Mouse (Mus musculus) cerebellum, adult 2 months (tissue): ENCODE results near the gene Ssx2ip. TPM values are rescaled to one million over a fixed set of nuclear protein-coding genes. Genes with fewer than 3 reads are reported as not detected.
A peak's percentile ranks its signal among the peaks of the same experiment; 100 is the strongest.
"Not testable (repeated sequence)": the region's sequence is repeated elsewhere in the genome, so short reads cannot be mapped to it uniquely, and the experiment has no call there.

Experiments
- DNase-seq, 2 experiments: peaks; one replicate each; pipeline ENCODE4 v3.0.0; 2021
- H3K27ac ChIP-seq: fragments of 200-500 bp; 2 replicates; pipeline ENCODE4 v1.5.1; 2012; ENCODE audit warnings: low read length, control low read depth, inconsistent platforms; ENCODE audit not compliant: insufficient read depth
- H3K27me3 ChIP-seq: fragments of 200-500 bp; 2 replicates; pipeline ENCODE4 v1.6.1; 2012; ENCODE audit warnings: inconsistent platforms, mild to moderate bottlenecking, low read length, moderate library complexity; ENCODE audit not compliant: control insufficient read depth, insufficient read depth
- H3K4me1 ChIP-seq: fragments of 200-500 bp; 2 replicates; pipeline ENCODE4 v1.6.1; 2011; ENCODE audit warnings: low read length; ENCODE audit not compliant: control insufficient read depth, insufficient read depth
- H3K4me3 ChIP-seq: fragments of 200-500 bp; replicated peaks from 2 replicates; pipeline ENCODE3; 2011; ENCODE audit warnings: mild to moderate bottlenecking, low read depth, low read length, control low read depth; ENCODE audit not compliant: insufficient read depth
- CTCF ChIP-seq: fragments of 200-500 bp; IDR thresholded peaks from 2 replicates; pipeline ENCODE4 v1.5.1; 2011; ENCODE audit warnings: low read depth, mild to moderate bottlenecking, control low read depth, low read length, moderate library complexity, borderline replicate concordance; ENCODE audit not compliant: insufficient read depth
- POLR2A ChIP-seq: fragments of 200-500 bp; IDR thresholded peaks from 2 replicates; pipeline ENCODE4 v1.6.1; 2011; ENCODE audit warnings: low read length, control low read depth, borderline replicate concordance; ENCODE audit not compliant: insufficient read depth
- WGBS: fragments of 180-500 bp; shearing (Covaris S2); methylation state at CpG from one replicate; pipeline ENCODE4 v1.1.7; 2018; 5-methylcytosine and 5-hydroxymethylcytosine counted together
- polyA plus RNA-seq: library from polyadenylated mRNA; depleted of rRNA; stranded (reverse); fragments of >200 nt; gene quantifications from 2 replicates; pipeline ENCODE4 v1.2.3, GENCODE M21; 2012

Gene Ssx2ip
- polyA plus RNA-seq, 1 experiment = 33.2 TPM

DNA sequence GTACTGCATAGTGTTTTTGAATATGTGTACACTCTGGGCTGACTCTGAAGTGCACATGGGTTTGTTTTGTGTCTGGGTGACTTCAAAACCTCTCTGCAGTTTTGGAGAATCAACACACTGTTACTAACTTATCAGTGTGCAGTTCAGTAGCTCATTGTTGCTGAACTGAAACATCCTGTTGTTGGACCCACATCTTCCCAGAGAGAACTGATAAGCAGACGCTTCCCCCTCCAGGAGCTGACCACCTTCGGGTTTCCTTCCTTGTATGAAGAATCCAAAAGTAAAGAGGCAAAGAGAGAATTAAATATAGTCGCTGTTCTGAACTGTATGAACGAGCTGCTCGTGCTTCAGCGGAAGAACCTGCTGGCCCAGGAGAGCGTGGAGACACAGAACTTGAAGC, 14.5 kb downstream of the Ssx2ip start:
- WGBS = 90% methylated on average over 7 of the region's 7 CpGs
- H3K27me3 ChIP-seq = no peaks in the 10 kb centered on the region
- no peak overlapping the region for H3K27ac ChIP-seq

GRCm38 (mm10) chr3:146419534-146419933, 15.1 kb downstream of the Ssx2ip start:
- WGBS = 73% methylated on average over 9 of the region's 9 CpGs
- H3K4me1 ChIP-seq = peaks cover 25% of the 10 kb centered on the region
- TF ChIP-seq CTCF = no peak
- H3K4me3 ChIP-seq = no peak overlapping the region
- no peaks in the 10 kb centered on the region for H3K27me3 ChIP-seq
- H3K27ac ChIP-seq = peak overlapping the region; percentile 32; the same call in 1 of the 2 replicates
- no peak for DNase-seq

More for the DNA sequence above, 14.5 kb downstream of the Ssx2ip start:
- no peak overlapping the region for H3K4me3 ChIP-seq
- H3K4me1 ChIP-seq = peaks cover 30% of the 10 kb centered on the region
- DNase-seq = no peak
- TF ChIP-seq POLR2A (no peak), CTCF (no peak)

- H3K4me3 ChIP-seq = no peak overlapping the region
- WGBS = 16% methylated on average over 15 of the region's 15 CpGs
- peaks cover 21% of the 10 kb centered on the region for H3K4me1 ChIP-seq
- DNase-seq = peak; percentile 56 to 63
- no peaks in the 10 kb centered on the region for H3K27me3 ChIP-seq
- peak overlapping the region; percentile 41 for H3K27ac ChIP-seq
- no peak for TF ChIP-seq CTCF
- TF ChIP-seq POLR2A = no peak
Observed at GRCm38 (mm10) chr3:146419992-146420537, 15.6 kb downstream of the Ssx2ip start.

DNA sequence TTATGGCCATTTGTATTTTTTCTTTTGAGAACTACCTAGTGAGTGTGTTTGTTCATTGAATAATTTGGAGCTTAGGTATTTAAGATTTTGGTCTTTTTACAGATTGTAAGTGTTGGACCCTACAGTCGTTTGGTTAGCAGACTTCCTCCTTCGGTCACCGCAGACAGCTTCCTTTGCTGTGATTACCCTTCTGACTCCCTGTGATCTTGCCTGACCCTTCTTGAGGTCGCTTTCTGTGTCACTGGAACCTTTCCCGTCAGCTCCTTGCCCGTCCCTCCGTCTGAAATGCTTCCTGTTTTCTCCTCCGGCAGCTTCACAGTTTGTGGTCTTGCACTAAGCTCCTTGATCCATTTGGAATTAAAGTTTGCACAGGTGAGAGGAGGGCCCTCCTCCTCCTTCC, 17.3 kb downstream of the Ssx2ip start:
- no peaks in the 10 kb centered on the region for H3K27me3 ChIP-seq
- H3K27ac ChIP-seq = no peak overlapping the region
- 70% methylated on average over 8 of the region's 8 CpGs for WGBS
- DNase-seq = no peak
- no peak overlapping the region for H3K4me3 ChIP-seq
- H3K4me1 ChIP-seq = peaks cover 14% of the 10 kb centered on the region
- TF ChIP-seq POLR2A = no peak
- TF ChIP-seq CTCF = no peak

DNA sequence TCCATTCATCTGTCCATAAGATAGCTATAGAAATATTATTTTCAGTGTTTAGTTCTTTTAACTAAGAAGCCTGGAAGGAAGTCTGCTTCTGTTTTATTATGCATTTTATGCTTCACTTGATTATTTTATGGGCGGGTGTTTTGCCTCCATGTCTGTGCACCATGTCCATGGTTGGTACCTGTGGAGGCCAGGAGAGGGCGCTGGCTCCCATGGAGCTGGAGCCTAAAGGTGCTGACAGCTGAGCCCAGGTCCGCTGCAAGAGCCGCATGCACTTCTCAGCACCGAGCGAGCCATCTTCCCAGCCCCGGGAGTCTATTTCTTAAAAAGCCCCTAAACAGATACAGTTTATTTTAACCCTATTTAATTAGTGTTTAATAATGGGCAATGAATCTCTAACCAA, 19.3 kb downstream of the Ssx2ip start:
- 80% methylated on average over 7 of the region's 7 CpGs for WGBS
- Histone ChIP-seq H3K4me1 (peaks cover 14% of the 10 kb centered on the region), H3K4me3 (no peak overlapping the region), H3K27me3 (no peaks in the 10 kb centered on the region), H3K27ac (no peak overlapping the region)
- TF ChIP-seq CTCF = peak; percentile 30; the same call in 1 of the 2 replicates
- TF ChIP-seq POLR2A = no peak
- no peak for DNase-seq

DNA sequence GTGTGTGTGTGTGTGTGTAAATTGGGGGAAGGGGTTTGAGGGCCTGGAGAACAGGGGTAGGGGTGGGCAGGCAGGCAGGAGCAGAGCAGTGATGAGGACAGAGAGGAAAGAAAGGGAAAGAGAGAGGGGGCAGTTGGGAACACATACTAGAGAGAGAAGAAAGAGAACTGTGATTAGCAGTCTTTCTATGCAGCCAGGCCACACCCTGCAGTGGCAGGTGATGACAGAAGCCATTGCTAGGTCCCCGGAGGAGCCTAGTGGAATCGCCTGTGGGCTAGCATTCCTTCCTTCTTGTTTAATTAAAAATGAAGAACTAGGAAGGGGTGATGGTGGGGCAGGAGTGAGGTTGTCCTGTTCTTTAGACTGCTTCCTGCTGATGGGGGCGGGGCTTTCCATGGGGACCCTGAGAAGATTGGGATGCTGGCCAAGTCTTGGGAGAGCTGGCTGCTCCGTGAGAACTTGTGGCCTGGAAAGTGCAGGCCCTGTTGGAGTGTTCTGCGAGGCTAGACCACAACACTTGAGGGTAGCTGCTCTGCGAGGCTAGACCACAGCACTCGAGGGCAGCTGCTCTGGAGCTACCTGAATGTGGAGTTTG, 20.0 kb downstream of the Ssx2ip start:
- 51% methylated on average over 7 of the region's 7 CpGs for WGBS
- Histone ChIP-seq H3K4me1 (peaks cover 10% of the 10 kb centered on the region), H3K27ac (no peak overlapping the region), H3K4me3 (no peak overlapping the region), H3K27me3 (no peaks in the 10 kb centered on the region)
- TF ChIP-seq CTCF (no peak), POLR2A (no peak)
- DNase-seq = no peak

DNA sequence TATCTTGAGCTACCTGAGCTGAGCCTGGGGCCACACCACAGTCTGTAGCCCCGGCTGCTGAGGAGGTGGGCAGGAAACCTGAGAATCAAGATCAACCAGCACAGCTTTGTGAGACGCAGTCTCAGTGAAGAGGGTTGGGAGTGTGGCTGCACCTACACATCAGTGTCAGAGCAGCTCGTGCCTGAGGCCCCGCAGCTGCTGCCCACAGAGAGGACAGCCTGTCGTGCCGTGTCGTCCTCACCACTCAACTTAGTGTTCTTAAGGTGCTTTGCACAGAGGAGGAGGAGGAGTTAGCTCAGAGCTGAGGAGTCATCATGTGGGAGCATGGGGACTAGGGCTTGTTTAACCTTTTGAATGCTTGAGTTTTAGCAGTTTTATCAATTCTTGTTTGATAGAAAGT, 21.5 kb downstream of the Ssx2ip start:
- 70% methylated on average over 7 of the region's 7 CpGs for WGBS
- no peaks in the 10 kb centered on the region for H3K27me3 ChIP-seq
- H3K27ac ChIP-seq = no peak overlapping the region
- TF ChIP-seq CTCF (no peak), POLR2A (no peak)
- no peak overlapping the region for H3K4me3 ChIP-seq
- H3K4me1 ChIP-seq = no peaks in the 10 kb centered on the region
- no peak for DNase-seq

GRCm38 (mm10) chr3:146426489-146426888, 22.0 kb downstream of the Ssx2ip start:
- H3K4me1 ChIP-seq = no peaks in the 10 kb centered on the region
- no peaks in the 10 kb centered on the region for H3K27me3 ChIP-seq
- TF ChIP-seq CTCF (no peak), POLR2A (no peak)
- DNase-seq = no peak
- no peak overlapping the region for H3K27ac ChIP-seq
- WGBS = 79% methylated on average over 8 of the region's 8 CpGs
- H3K4me3 ChIP-seq = no peak overlapping the region

GRCm38 (mm10) chr3:146433063-146433462, 28.6 kb downstream of the Ssx2ip start:
- not testable (repeated sequence) for H3K27me3 ChIP-seq, H3K27ac ChIP-seq, H3K4me3 ChIP-seq, DNase-seq, H3K4me1 ChIP-seq
- 95% methylated on average over 11 of the region's 11 CpGs for WGBS
